Mouse (Mus musculus) activated CD4-positive, CD25-positive, alpha-beta regulatory T cell (primary cell): Measurements from ENCODE around the gene Gm21731. TPM values are rescaled to one million over a fixed set of nuclear protein-coding genes. Genes with fewer than 3 reads are reported as not detected.

ENCODE experiments used
- polyA plus RNA-seq, 2 experiments: library from polyadenylated mRNA; unstranded; fragments of 100-300 nt; shearing (Covaris generic); gene quantifications; one replicate each; pipeline ENCODE4 v1.2.1; 2017

Gene Gm21731
- not detected for polyA plus RNA-seq

GRCm38 (mm10) chr13:120238811-120239210, at the start of gene Gm21731:
Gene Gm21731, plus strand, starts transcription at chr13:120239111.

GRCm38 (mm10) chr13:120215847-120216246, 23.1 kb upstream of the Gm21731 start, which contains the start of gene Gm21762:
Gene Gm21762, minus strand, starts transcription at chr13:120215947.

GRCm38 (mm10) chr13:120262870-120263269, 24.0 kb downstream of the Gm21731 start, which contains the start of gene AF067061:
Gene AF067061, plus strand, starts transcription at chr13:120263114.

Other genes with a start within 250 kb of the Gm21731 start
- not detected for gene Gm36079, start 212.1 kb upstream of the Gm21731 start, polyA plus RNA-seq
- gene Gm21188, start 186.9 kb upstream of the Gm21731 start, polyA plus RNA-seq: 1 to 10 TPM in 1 of 2 experiments, under 1 TPM in 1; 0.73 to 3.1 TPM
- gene Gm20767, start 98.9 kb upstream of the Gm21731 start, polyA plus RNA-seq: not detected
- gene Gm21818, start 66.7 kb upstream of the Gm21731 start, polyA plus RNA-seq: not detected
- gene Gm21762, start 23.2 kb upstream of the Gm21731 start, polyA plus RNA-seq: not detected
- under 1 TPM in 1 of 2 experiments, not detected in 1; 0.31 TPM for gene AF067061, start 24.0 kb downstream of the Gm21731 start, polyA plus RNA-seq
- gene BC147527, start 61.3 kb downstream of the Gm21731 start, polyA plus RNA-seq: 10 to 100 TPM; 47.7 to 98.3 TPM
- gene Tcstv3, start 77.8 kb downstream of the Gm21731 start, polyA plus RNA-seq: not detected